Mouse (Mus musculus) urinary bladder, postnatal 36 days (tissue): ENCODE results near the gene Prrt1.

ENCODE experiments used
- DNase-seq, 2 experiments: peaks; one replicate each; pipeline ENCODE4 v3.0.0; 2022; ENCODE audit warnings: low spot score in 2 of 2, mixed read lengths in 1 of 2

Gene Prrt1

DNA sequence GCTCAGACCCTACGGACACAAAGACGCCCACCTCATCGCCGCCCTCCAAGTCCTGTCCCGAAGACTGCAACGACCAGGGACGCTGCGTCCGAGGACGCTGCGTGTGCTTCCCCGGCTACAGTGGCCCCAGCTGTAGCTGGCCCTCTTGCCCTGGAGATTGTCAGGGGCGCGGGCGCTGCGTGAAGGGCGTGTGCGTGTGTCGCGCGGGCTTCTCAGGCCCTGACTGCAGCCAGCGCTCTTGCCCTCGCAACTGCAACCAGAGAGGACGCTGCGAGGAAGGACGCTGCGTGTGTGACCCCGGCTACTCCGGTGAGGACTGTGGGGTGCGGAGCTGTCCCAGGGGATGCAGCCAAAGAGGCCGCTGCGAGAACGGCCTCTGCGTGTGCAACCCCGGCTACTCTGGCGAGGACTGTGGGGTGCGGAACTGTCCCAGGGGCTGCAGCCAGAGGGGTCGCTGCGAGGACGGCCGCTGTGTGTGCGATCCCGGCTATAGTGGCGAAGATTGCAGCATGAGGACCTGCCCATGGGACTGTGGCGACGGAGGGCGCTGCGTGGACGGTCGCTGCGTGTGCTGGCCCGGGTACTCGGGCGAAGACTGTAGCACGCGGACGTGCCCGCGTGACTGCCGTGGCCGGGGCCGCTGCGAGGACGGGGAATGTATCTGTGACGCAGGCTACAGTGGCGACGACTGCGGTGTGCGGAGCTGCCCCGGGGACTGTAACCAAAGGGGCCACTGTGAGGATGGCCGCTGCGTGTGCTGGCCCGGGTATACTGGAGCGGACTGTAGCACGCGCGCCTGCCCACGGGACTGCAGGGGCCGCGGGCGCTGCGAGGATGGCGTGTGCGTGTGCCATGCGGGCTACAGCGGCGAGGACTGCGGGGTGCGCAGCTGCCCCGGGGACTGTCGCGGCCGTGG lies 42.1 kb downstream of the Prrt1 start:
- DNase-seq = no peak

DNA sequence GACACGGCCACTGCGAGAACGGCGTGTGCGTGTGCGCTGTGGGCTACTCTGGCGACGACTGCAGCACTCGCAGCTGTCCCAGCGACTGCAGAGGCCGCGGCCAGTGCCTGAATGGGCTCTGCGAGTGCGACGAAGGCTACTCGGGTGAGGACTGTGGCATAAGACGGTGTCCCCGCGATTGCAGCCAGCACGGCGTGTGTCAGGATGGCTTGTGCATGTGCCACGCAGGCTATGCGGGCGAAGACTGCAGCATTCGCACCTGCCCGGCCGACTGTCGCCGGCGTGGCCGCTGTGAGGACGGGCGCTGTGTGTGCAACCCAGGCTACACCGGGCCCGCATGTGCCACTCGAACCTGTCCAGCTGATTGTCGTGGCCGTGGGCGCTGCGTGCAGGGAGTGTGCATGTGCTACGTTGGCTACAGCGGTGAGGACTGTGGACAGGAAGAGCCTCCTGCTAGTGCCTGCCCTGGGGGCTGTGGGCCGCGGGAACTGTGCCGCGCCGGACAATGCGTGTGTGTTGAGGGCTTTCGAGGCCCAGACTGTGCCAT lies 43.0 kb downstream of the Prrt1 start:
- no peak for DNase-seq

DNA sequence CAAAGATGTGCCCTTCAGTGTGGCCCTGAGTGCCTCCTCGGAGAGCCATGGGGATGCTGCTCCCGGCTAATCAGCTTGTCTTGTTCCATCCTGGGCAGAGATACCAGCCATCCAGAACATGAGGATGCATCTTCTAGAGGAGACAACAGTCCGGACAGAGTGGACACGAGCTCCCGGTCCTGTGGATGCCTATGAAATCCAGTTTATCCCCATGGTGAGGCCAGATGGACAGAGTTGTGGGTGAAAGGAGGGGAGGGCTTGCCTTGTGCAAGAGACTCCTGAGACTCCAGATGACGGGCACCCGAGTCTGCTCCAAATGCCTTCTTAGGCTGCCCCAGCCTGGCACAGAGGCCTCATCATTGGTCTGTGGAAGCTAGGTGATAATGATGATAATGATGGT lies 43.8 kb downstream of the Prrt1 start:
- DNase-seq = no peak

DNA sequence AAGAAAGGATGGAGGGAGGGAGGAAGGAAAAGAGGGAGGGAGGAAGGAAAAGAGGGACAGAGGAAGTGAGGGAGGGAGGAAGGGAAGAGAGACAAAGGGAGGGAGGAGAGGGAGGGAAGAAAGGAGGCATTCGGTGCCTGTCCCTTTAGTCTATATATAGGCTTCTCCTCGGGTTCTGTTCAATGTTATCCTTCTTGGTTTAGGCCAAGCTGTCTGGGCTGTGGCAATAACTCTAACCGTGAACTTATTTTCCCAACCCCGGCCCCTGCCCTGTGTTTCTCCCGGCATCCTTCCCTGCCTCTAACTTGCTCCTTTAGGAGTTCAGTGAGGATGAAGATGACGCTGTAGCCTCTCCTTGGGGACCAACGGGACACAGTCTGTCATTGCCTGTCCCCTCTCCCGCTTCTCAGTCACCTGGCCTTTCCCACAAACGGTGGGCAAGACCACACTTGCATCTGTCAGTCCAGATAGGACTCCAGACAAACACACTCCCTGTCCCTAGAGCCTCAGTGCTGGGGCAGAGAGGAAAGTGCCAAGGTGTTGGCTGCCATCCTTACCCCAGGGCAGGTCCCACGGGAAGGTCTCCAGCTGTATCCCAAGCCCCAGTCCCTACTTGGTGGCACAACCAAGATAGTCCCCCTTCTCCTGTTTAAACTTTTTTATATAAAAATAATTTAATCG lies 45.3 kb downstream of the Prrt1 start:
- no peak for DNase-seq

DNA sequence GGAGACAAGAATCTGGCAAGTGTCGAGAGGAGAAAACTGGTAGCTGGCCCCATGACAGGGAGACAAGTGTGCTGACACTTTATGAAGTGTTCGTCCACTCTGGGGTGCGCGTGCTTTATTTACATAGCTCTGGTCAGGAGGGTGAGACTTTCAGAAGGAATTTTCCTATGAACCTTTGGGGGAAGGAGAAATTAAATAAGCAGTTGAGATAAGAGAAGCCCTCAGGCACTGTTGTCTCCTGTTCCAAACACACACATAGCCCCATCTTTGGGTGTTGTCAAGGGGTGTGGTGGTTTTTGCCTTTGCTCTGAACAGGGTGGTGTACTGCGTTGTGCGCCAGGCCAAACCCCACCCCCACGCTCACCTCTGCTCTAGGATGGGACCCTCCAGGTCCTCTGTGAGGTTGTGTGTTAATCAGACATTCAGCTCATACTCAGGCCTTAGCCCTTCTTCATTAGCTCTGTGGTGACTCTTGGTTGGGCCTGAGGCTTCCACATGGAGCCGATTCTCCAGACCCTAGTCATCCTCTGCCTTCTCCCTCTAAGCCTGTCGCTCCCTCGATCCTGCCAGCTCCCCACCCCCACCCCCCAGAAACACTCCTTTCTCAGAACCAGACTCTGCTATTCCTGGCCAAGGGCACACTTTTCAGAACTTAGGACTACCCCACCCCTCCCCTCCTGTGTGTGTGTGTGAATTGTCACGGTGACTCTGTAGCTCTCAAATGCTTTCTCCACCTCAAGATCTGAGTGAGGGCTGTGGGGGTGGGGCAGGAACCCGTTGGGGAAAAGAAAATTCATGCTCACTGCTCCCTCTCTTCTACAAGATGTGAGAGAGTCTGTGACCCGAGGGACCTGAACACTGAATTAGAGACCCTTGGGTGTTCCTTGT lies 46.1 kb downstream of the Prrt1 start:
- DNase-seq = no peak

DNA sequence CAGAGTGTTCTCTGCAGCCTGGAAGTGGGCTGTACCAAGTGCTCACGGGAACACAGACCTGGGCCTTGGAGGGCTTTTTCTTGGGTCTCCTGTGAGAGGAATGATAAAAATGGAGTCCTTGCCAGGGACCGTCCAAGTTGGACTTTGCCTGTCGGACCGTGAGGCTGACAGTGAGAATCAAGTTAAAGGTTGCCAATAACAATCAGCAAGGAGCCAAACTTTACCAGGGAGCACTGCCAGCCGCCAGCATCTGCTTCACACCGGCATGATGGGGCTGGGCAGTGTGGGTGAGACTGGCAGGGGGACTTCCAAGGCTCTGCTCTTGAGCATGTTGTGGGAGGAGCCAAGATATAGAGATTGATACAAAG lies 46.7 kb downstream of the Prrt1 start:
- DNase-seq = no peak

DNA sequence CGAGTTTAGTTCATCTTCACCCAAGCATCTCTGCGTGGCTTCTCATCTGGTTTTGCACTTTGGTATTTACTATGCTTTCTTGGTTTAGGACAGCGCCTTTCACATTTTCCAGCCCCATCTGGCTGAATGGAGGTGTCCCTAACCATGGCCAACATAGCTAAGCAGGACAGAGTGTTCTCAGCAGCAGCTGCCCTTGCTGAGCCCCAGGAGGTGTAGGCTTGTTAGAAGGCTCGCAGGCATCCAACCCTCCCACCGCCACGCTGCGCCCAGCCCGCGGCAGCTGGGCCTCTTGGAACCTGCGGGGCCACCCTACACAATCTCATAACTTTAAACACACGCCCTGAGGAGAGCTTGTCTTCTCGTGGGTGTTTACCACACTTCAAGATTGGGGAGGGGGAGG lies 47.3 kb downstream of the Prrt1 start:
- DNase-seq = no peak

DNA sequence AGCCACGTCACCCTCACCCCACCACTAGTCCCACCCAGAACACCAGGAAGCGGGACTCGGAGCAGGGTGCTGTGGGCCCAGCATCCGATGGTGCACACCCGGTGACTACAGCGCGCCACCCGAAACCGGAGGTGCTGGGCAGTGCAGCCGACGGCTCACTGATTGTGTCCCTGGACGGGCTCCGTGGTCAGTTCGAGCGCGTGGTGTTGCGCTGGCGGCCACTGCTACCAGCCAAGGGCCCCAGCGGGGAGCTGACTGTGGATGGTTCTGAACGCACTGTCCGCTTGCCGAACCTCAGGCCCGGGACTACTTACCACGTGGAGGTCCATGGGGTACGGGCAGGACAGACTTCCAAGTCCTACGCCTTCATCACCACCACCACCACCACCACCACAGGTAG lies 50.9 kb downstream of the Prrt1 start:
- no peak for DNase-seq

DNA sequence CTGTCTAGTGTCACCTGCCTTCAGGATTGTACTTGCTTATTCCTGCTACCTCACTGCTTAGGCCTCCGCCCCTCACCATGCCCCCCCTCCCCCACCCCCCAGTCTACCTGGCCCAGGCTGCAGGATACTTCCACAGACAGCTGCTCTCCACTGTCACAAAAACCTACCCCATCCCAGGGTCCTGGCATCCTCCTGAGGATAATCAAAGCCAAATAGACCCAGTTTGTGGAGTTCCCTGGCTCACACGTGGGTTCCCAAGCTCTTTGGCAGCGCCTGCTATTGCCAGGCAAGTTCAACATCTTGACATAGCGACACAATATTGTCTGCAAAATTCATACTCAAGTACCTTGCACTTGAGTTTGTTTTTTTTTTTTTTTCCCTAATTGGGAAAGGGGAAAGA lies 51.3 kb downstream of the Prrt1 start:
- no peak for DNase-seq

DNA sequence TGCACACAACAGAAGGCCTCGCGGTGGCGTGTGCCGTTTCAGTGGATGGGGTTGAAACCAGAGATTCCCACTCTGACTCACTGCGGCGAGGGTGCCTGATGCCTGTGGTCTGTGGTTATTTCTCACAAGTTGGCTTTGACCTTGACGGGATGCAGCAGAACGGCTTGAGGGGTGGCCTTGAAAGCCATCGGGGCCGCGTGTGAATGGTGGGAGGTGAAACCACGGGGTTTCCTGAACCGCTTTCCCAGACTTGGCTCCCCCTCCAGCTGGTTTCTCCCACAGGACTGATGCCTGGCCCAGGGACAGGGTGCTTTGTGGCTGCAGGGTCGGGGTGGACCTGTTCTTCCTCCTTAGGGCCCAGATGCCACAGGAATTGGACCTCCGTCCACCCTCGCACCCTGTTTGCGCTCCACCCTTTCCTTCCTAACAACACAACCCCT lies 51.8 kb downstream of the Prrt1 start:
- no peak for DNase-seq

DNA sequence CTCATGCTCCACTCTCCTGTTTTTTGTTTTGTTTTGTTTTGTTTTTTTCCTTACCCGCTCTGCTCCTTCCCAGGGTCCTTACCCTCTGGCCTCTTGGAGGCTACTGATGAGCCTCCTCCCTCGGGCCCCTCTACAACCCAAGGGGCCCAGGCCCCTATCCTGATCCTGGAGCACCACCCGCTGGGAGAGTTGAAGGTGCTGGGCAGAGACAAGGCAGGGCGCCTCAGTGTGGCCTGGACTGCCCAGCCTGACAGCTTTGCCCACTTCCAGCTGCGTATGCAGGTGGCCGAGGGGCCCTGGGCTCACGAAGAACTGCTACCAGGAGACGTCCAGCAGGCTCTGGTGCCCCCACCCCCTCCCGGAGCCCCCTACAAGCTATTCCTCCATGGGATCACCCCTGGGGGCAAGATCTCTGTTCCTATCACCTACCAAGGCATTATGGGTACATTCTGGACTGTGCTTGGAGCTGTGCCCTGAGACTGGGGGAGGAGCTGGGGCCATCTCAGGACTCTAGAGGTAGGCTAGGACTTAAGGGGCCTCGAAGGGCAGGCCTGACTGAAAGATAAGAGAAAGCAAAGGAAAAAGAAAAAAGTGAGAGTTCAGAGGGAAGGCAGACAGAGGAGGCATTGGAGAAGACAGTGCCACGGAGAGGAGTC lies 52.7 kb downstream of the Prrt1 start:
- DNase-seq = no peak
